Mouse (Mus musculus) brown adipose tissue, adult 24 weeks (tissue): ENCODE measurements around the gene Bcl7b. TPM values are rescaled to one million over a fixed set of nuclear protein-coding genes. Genes with fewer than 3 reads are reported as not detected.

ENCODE experiments used
- H3K27ac ChIP-seq: fragments of 200-500 bp; replicated peaks from 2 replicates; pipeline ENCODE4 v1.5.1; 2012; ENCODE audit warnings: low read depth, mild to moderate bottlenecking, low read length
- H3K4me1 ChIP-seq: fragments of 200-500 bp; 2 replicates; pipeline ENCODE4 v1.6.1; 2012; ENCODE audit warnings: low read length, mixed read lengths; ENCODE audit not compliant: control insufficient read depth, insufficient read depth, insufficient read length
- H3K4me3 ChIP-seq: fragments of 200-500 bp; 2 replicates; pipeline ENCODE4 v1.5.1; 2012; ENCODE audit warnings: low read depth, mild to moderate bottlenecking, low read length, moderate library complexity; ENCODE audit not compliant: insufficient read depth
- polyA plus RNA-seq: library from polyadenylated mRNA; stranded (reverse); fragments of >200 nt; gene quantifications from 2 replicates; pipeline ENCODE4 v1.2.4, GENCODE M21; 2012; ENCODE audit not compliant: missing spikeins, insufficient read depth, insufficient read length

The Bcl7b gene
- polyA plus RNA-seq: 61.6 and 84.5 TPM in 2 replicates

DNA sequence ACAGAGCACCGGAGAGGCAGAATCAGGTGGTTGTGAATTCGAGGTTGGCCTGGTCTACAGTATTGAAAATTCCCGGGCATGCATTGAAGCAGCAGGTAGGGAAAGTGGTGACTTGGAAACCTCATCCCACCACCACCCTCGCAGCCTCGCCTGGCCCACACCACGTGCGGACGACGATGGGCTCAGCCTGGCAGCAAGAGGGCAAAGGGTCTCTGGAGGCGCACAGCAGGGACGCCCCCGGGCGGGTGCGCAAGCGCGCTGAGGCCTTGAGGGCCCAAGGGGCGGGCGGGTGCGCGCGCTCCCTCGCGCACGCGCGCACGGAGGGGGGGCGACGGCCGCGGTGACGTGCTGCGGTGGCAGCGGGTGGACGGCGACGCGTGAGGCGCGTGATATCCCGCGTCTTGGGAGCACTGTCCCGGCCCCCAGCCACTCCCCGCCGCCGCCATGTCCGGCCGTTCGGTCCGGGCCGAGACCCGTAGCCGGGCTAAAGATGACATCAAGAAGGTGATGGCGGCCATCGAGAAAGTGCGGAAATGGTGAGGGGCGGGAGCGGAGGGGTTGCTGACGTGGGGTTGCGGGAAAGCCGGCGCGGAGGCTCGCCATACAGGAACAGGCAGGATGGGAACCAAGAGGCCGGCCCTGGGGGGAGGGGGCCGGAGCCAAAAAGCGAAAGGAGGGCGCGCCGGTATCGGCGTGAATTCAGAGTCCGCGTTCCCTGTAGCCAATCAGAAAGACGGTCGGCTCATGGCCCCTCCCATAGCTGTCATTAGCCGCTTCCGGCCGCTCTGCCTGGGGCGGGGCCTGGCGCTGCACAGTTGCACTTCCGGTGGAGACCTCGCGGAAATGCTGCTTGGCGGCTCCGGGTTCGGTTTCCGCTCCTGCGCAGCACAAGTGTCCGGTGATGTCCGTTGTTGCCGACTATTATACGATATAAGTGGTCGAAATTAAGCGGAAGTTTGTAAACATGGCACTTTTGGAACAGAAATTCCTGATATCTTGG lies at the start of gene Bcl7b:
Gene Bcl7b, plus strand, starts transcription at position 221 of the 1,000 bp plus-strand sequence.
- peak within 1 kb of the TSS; percentile 89 for H3K4me3 ChIP-seq
- H3K27ac ChIP-seq: peak within 1 kb of the TSS; percentile 95
- H3K4me1 ChIP-seq: peaks cover 2% of the 10 kb centered on the region; the same call in 1 of the 2 replicates

DNA sequence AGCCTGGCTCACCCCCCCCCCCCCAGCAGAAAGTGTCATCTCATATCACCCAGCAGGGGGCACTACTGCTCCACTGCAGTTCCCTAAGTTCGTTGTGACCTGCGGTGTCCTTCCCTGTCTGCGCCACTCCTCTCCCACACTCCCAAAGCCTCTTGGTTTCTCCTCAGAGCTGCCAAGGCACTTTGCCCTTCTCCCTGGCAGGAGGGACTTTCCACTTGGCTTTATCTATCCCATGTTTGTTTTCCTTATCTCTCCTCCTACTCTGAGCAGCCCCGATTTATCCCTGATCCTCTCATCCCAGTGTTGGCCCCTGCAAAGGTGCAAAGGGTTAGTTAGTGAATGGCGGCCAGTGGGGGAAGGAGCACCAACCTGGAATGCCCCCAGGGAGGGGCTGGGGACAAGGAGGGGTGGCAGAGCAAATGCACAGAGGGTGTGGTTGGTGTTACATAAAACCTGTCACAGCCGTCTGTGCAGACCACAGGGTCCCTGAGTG lies 49.4 kb upstream of the Bcl7b start:
- no peak overlapping the region for H3K4me3 ChIP-seq
- H3K4me1 ChIP-seq: no peaks in the 10 kb centered on the region; the same call in 1 of the 2 replicates
- no peak overlapping the region for H3K27ac ChIP-seq

- Histone ChIP-seq H3K27ac (no peak overlapping the region), H3K4me1 (no peaks in the 10 kb centered on the region), H3K4me3 (no peak overlapping the region)
Observed at GRCm38 (mm10) chr5:135120753-135121152, 47.3 kb upstream of the Bcl7b start.

DNA sequence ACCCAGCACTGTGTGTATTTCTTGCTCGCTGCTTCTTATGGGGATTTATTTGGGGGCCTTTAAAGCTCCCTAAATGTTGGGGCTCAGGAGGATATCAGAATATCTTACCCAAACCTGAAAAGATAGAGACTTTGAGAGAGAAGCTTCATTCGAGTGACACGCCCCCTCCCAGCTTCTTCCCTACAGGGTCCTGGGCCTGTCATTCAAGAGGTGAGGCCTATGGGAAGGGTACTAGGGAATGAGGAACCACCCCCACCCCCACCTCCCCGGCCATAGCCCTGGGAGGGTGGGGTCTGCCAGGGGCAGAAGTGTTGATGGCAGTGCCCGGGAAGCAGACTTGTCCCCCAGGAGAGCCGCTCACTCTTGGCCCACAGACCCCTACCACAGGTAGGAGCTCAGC lies 42.0 kb upstream of the Bcl7b start:
- Histone ChIP-seq H3K27ac (no peak overlapping the region), H3K4me1 (no peaks in the 10 kb centered on the region), H3K4me3 (no peak overlapping the region)

DNA sequence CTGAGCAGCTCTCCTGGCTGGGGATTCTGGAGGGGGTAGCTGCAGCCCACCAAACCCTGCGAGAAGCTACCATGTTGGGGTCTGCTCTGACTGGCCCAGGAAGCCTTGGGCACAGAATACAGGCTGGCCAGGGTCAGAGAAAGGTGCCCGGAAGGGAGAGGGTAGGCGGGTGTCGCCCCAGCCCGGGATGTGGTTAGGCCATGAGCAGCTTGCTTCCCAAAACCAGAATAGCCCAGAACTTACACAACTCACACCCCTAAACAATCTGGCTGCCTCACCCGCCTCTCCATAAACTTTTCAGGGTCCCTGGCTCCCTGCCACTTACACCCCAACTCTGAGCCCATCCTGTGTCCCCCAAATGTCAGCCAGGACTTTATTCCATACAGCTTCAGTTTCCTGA lies 40.4 kb upstream of the Bcl7b start:
- Histone ChIP-seq H3K4me1 (no peaks in the 10 kb centered on the region), H3K4me3 (no peak overlapping the region), H3K27ac (no peak overlapping the region)

DNA sequence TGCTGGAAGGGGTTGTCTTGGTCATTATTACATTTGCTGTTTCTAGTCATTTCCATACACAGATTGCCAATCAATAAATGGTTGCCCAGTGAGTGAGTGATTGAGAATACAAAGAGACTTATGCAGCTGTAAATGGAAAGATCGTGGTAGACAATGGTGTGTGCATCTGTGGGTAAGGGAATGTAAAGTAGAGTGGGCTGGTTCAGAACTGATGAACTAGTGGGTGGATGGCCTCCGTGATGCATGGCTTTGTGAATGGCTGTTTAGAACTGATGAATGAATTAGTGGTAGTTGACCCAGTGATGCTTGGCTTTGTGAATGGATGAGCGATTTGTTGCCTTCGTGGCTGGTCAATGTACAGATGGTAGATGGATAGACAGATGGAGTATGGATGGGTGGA lies 38.3 kb upstream of the Bcl7b start:
- Histone ChIP-seq H3K27ac (no peak overlapping the region), H3K4me3 (no peak overlapping the region)

DNA sequence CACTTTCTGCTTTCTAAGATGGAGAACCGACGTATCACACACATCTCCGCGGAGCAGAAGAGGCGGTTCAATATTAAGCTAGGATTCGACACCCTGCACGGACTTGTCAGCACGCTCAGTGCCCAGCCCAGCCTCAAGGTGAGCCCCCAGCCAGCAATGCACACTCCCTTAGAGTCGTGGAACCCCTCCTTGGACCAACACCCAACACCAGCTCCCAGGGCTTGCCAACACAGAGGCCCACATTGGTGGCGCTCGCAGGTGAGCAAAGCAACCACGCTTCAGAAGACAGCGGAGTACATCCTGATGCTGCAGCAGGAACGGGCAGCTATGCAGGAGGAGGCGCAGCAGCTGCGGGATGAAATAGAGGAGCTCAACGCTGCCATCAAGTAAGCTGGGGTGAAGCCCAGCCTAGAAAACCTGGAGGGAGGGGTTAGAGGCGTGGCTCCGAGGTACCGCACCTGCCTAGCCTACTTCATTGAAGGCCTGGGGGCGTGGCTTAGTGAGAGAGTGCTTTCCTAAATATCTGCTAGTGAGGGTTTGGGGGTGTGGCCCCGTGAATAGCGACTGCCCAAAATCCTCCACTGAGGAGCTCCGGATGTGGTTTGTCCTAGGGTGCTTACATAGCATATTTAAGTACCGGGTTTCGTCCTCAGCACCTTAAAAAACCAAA lies 34.2 kb upstream of the Bcl7b start:
- Histone ChIP-seq H3K4me1 (no peaks in the 10 kb centered on the region), H3K27ac (no peak overlapping the region), H3K4me3 (0 out of 2 replicates have a peak overlapping the region, but pooled peaks have one; percentile 5)

More for the DNA sequence above, 38.3 kb upstream of the Bcl7b start:
- H3K4me1 ChIP-seq: no peaks in the 10 kb centered on the region

DNA sequence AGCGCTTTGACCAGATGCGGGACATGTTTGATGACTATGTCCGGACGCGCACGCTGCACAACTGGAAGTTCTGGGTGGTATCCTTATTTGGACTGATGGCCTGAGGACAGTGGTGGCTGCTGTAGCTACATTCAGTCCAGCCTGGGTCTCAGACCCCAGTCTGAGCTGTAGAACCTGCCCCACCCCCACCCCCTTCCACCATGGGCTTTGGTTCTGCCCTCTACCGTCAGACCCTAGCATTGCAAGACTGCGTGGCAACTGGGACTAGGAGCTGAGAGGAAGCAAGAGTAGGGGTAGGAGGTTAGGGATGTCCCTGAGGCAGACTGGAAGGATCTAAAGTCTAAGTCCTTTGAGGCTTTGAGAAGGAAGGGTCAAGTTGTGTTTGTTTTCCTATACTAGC lies 33.5 kb upstream of the Bcl7b start:
- H3K4me1 ChIP-seq: no peaks in the 10 kb centered on the region
- no peak overlapping the region for H3K27ac ChIP-seq
- 0 out of 2 replicates have a peak overlapping the region, but pooled peaks have one; percentile 5 for H3K4me3 ChIP-seq

DNA sequence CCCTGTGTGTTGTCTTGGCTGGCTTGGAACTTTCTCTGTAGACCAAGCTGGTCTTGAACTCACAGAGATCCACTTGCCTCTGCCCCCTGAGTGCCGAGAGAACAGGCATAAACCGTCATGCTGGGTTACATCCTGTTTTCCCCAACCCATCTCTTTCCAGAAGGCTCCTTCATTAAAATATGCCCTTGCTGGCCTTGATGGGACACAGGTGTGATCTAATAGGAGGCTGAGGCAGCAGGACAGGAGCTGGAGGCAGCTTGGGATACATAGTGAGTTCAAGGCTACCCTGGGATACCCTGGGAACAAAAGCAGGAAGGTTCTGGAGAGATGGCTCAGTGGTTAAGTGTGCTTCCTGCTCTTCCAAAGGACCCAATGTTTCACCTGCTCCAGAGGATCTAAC lies 28.2 kb upstream of the Bcl7b start:
- Histone ChIP-seq H3K4me3 (no peak overlapping the region), H3K4me1 (no peaks in the 10 kb centered on the region), H3K27ac (no peak overlapping the region)

DNA sequence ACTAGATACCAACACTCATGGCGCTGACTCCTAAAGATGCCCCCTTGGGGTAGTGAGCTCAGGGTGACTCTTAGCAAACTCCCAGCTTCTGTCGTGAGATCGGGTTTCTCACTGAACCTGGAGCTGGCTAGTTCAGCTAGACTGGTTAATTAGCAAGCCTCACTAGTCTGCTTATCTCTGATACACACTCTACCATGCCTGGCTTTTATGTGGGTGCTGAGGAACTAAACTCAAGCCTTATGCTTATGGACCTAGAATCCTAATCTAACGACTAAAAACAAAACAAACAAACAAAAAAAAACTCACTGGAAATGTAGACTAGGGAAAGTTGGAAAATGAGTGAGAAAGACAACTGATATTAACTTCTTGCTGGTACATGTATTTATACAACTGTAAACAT lies 23.6 kb upstream of the Bcl7b start:
- H3K27ac ChIP-seq: no peak overlapping the region
- H3K4me1 ChIP-seq: no peaks in the 10 kb centered on the region

DNA sequence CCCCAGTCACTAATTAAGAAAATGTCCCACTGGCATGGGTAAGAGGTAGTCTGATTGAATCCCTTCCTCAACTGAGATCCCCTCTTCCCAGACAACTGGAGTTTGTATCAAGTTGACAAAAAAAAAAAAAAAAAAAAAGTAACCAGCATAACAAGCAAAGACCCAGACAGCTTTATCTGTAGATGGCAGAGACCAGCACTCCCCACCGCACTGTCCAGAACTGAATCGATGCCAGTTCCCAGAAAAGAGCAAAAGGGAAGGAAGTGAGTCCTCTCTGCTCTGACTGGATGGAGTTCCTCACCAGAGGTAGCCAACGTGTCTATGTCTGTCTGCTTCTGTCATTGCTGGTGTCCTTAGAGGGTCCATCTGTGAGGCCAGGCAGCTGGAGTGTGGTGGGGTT lies 22.6 kb upstream of the Bcl7b start:
- Histone ChIP-seq H3K27ac (no peak overlapping the region), H3K4me1 (no peaks in the 10 kb centered on the region; the same call in 1 of the 2 replicates), H3K4me3 (no peak overlapping the region)

More for the DNA sequence above, 23.6 kb upstream of the Bcl7b start:
- no peak overlapping the region for H3K4me3 ChIP-seq

DNA sequence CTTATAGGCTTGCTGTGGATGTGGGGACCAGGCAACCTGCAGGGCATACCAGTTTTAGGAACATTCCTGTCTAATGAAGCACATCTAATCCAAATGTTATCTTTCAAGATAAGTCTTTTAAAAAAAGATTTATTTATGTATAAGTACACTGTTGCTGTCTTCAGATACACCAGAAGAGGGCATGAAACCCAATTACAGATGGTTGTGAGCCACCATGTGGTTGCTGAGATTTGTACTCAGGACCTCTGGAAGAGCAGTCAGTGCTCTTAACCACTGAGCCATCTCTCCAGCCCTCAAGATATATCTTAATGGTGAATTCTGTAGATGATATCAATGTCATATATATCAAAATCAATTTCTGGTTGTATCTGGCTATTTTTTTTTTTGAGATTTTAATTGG lies 22.1 kb upstream of the Bcl7b start:
- Histone ChIP-seq H3K27ac (no peak overlapping the region), H3K4me3 (no peak overlapping the region), H3K4me1 (no peaks in the 10 kb centered on the region; the same call in 1 of the 2 replicates)

GRCm38 (mm10) chr5:135148715-135149052 lies 19.4 kb upstream of the Bcl7b start:
- H3K4me3 ChIP-seq: peak overlapping the region; percentile 66
- no peaks in the 10 kb centered on the region; the same call in 1 of the 2 replicates for H3K4me1 ChIP-seq
- H3K27ac ChIP-seq: no peak overlapping the region

GRCm38 (mm10) chr5:135149053-135149819 lies 18.8 kb upstream of the Bcl7b start, which contains the start of gene Tbl2:
TSS of gene Tbl2 (plus strand) at chr5:135149657.
- Histone ChIP-seq H3K4me1 (no peaks in the 10 kb centered on the region; the same call in 1 of the 2 replicates), H3K4me3 (peak within 1 kb of the TSS; percentile 76), H3K27ac (peak within 1 kb of the TSS; percentile 94)
